Mouse (Mus musculus) c-Kit-positive CD71-positive TER-119-positive erythroid progenitor cells, embryonic 14.5 days (primary cell): ENCODE measurements around the gene Ngb.
A peak's percentile ranks its signal among the peaks of the same experiment; 100 is the strongest.

Experiments
- DNase-seq: peaks from one replicate; pipeline ENCODE4 v3.0.0-alpha.2; 2013; ENCODE audit warnings: low spot score

Gene Ngb

DNA sequence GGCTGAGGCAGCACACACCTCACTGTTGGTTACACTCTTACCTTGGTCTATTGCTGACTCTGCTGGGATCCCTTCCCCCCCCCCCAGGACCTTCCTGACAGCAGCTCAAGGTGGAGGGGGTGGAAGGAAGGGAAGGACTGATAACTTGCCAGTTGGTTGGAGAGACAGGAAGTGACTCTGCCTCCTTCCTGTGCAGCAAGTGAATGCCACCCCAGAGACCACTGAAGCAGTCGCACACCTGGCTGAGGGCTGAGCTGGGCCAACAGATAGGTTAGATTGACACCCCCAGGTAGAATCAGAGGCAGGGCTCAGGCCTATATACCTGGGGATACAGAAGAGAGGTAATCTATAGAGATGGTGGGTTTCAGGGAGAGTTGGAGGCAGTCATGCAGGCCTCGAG is 10.4 kb downstream of the Ngb start:
- no peak for DNase-seq

DNA sequence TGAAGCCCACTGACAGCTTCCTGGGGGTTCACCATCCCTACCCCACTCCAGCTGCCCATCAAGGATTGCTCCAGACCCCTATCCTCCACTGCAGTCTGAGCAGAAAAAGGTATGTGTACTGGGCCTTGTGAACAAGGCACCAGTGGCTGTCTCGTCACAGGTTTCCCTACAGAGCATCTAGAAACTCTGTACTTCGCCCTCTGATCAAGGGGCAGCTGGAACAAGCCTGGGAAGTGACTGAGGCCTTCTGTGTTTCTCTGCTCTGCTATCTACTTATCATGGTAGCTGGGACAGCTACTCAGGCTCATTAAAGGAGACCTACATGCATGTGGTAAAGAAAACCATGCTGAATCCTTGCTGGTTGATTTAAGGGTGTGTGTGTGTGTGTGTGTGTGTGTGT is 12.6 kb downstream of the Ngb start:
- DNase-seq = no peak

DNA sequence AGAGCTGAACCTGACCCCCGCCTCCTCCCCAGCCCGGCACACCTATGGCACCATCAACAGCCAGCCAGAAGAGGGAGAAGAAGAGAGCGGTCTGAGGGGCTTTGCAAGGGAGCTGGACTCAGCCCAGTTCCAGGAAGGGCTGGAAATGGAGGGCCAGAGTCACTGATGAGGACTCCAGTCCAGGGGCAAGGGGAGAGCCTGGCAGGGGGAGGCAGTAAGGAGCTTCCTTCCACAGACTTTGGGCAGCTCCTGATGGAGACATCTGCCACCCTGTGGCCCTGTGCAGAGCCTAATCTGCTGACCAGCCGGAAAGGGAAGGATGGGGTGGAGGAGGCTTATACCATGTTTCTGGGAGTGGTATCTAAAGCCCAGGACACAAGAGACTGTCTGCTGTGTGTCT is 13.1 kb downstream of the Ngb start:
- no peak for DNase-seq

DNA sequence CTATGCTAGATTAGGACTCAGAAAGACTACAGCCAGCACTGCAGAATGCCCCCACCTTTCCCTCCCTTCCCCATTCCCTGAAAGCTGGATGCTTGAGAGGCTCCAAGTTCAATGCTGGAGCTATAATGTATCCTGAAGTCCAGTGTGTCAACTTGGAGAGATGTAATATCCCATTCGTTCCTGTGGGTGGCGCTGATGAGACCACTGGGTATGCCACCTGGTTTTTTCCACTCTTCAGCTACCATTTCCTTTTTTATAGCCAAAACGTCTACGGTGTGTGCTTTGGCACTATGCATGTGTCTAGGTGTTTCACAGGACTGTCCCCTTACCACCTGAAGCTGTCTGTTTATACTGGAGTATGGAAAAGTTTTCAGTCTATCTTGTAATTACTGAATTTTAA is 14.0 kb downstream of the Ngb start:
- peak; percentile 15 for DNase-seq

DNA sequence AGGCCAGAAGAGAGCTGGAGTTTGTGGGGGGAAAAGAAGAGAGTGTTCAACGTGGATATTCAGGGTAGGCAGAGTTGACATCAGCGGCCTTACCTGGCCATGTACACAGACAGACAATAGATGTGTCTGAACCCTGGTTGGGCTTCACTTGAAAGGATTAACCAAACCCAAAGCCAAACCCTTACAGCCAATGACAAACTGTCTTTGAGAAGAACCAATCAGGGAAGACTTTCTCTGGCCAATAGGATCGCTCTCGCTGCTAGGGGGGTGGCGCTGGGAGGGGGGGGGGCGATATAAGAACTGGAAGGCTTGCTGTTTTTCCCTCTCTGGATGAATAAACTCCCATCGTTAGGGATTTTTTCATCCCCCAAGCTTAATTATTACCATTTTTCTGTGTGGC is 15.1 kb downstream of the Ngb start:
- DNase-seq = no peak

DNA sequence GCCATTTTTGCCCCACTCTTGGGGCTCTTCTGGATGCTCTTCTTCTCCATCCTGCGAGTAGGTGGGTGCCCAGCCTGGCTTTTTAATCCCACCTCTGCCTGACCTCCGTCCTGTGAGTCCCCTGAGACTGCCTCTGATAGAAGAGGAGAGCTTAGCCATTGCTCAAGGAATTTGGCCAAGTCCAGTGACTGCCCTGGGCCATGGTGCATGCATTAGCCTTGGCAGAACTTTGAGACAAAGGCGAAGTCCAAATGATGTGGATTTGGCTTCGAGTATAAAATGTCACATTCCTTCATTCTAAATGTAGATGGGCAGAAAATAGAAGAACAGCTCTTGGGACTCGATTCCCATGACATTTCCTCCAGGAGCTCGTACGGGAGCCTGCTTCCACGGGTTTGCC is 19.5 kb downstream of the Ngb start:
- no peak for DNase-seq

DNA sequence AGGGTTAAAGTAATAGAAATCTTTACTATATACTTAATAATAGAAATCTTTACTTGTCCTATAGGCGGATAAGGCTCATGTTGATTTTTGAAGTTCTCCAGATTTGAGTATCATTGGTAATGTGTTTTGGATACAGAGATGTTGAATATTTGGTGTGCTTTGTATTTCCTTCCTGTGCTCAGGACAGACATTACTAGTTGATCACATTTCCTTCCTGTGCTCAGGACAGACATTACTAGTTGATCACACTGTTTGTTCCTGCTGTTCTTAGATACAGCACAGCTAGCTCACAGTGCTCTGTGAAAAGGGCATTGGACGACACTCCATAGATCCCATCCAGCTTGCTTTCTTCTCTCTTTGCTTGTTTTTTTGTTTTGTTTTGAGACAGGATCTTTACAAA is 25.7 kb downstream of the Ngb start:
- no peak for DNase-seq

DNA sequence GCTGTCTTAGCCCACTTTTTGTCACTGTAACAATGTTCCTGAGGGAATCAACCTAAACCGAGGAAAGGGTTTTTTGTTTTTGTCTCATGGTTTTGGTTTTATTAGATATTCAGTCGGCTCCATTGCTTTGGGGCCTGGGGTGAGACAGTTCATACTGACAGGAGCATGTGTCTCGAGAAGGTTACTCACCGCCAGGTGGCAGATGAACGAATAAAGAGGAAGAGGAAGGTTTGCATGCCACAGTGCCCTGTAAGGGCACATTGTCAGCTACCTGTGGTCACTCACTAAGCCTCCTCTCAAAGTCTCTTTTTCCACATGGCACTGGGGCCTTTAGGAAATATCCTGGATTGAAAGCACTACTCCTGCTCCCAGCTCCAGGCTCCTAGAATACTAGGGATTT is 31.8 kb downstream of the Ngb start:
- no peak for DNase-seq

DNA sequence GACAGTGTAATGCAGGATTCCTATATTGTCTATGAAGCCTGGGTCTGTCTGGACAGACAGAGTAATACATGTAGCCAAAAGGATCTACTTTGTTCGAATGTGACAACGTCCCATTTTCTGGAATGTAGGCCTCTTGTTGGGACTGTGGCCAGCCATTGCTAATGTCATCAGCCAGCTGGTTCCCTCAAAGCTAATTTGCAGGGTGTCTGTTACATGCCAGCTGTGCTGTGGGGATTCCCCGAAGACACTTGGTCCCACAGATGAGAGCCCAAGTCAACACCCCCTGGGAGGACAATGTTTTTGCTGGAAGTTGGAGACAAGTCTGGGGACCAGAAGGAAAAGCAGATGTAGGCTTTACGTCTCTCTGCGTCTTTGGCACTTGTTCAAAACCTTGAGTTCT is 35.9 kb downstream of the Ngb start:
- DNase-seq = no peak

DNA sequence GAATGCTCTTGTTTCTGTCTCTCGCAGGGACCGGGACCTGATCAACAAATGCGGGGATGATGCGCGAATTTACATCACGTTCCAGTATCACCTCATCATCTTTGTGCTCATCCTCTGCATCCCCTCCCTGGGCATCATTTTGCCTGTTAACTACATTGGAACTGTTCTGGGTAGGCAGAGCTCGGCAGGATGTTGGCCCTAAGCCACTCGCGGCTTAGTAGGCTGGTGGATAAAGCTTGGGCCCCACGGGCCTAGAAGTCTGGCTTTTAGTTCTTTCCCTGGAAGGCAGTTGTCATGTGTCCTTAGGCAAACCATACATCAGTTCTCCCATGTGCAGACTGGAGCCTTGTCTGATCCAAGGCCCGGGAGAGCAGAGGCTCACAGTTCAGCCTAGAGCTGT is 36.9 kb downstream of the Ngb start:
- no peak for DNase-seq

DNA sequence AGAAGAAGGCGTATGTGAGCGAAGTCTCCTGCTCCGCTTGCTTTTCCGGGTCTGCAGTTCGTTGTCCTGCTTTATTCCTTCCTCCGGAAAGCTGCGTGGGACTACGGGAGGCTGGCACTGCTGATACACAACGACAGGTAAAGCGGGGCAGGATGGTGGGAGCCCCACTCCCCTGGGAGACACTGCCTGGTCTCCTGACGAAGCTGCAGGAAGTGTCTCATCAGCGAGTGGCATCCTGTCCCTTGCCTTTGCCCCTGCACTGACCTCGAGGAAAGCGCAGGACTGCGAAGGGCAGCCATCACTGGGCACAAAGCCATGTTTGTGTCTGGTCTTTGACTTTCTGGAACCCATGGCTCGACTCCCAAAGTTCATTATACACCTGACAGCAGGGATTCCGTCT is 45.3 kb downstream of the Ngb start:
- no peak for DNase-seq

DNA sequence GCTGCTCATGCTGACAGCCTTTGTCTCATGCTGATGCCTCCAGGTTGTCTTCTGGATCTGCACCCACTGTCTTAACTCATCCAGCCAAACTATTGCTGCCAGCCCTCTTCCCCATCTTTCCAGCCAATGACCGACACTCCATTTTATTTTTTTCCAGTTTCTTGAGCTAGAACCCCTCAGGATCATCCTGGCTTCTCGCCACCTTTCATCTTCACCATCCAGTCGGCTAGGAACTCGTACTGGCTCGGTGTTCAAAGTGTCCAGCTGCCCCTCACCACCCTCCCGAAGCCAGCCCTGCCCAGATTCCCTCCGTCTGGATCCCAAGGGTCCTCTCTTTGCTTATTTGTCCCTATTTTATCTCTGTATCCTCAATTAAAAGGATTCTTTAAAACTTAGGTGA is 47.5 kb downstream of the Ngb start:
- DNase-seq = no peak

DNA sequence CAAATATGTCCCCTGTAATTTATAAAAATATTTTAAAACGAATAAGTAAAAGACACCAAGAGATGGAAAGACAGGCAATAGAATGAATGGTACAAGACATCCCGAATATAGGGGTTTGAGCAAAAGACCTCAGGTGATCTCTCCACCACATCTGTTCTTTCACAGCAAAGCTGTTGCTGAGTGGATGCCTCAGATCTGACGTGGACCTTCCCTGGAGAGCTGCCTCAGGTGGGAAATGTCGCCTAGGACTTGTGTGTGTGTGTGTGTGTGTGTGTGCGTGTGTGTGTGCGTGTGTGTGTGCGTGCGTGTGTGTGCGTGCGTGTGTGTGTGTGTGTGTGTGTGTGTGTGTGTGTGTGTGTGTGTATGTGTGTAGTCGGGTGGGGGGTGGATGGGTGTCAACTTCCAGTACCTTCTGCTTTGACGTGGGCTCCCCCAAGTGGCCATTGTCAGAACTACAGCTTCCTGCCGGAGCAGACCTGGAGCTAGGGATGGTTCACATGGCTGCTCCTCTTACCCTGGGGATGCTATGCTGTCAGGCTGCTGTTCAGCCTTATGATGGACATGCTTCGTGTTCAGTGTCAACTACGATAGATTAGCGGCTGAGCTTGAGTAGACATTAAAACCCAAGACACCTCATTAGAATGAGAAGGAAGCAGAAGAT is 49.5 kb downstream of the Ngb start:
- peak; percentile 50 for DNase-seq

DNA sequence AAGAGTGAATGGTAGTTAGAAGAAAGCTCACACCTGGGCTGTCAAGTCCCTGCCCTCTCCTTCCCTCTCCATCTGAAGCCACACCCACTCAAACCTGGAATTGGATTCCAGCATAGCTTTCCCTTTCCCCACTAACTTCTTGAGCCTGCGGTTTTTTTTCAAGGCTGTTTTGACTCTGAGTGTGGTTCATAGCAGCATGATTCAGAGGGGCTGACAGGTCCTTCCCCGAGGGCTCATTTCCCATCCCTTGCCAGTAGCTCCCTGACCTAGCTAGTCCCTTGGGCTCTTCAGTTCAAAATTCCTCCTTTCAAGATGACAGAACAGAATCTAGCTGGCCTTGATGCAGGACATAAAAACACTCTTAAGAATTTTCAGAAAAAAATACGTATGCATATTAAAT is 54.8 kb downstream of the Ngb start:
- no peak for DNase-seq
